In the genomic region with DNA sequence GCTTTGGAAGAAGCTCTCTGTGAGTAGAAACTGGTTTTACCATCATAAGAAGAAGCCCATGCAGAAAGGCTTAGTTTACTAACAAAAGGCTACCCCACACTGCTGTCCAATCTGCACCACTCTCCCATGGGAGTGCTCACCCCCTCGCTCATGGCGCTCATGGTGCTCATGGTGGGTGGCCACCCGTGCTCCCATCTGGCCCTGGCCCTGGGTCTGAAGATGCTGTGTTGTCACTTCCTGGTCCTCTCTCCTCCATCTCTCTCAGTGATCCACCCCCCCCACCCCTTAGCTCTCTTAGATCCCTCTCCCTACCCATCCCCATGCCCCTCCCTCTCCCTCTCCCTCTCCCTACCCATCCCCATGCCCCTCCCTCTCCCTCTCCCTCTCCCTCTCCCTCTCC, we compare ENCODE assay signal across 24 mouse cellular contexts. TPM values are rescaled to one million over a fixed set of nuclear protein-coding genes. Genes with fewer than 3 reads are reported as not detected.
DNase-seq lines count a peak whose midpoint lies in the region; ATAC-seq lines count a peak whose summit lies in the region.
"Had no signal": no experiment of that assay in that cellular context is flagged by ENCODE, and none has a peak within 500 bp of the region (broad histone marks: within the 10 kb centered on the region; RNA-seq: fewer than 3 reads in every experiment).

No protein-coding gene starts in this region.

- H3K4me3 ChIP-seq in limb, embryonic 11.5 days (ENCODE audit: low read depth, low read length), result no peak overlapping the region
- H3K4me3 ChIP-seq in limb, embryonic 10.5 days, result no peak overlapping the region
- H3K4me3 ChIP-seq: embryonic facial prominence, embryonic 10.5 days; embryonic facial prominence, embryonic 12.5 days; forebrain, embryonic 13.5 days; forebrain, embryonic 15.5 days had no signal

- no peaks in the 10 kb centered on the region for H3K4me1 ChIP-seq in limb, embryonic 11.5 days (ENCODE audit: control insufficient read depth, insufficient read depth, low read length)
- peaks cover 16% of the 10 kb centered on the region for H3K4me1 ChIP-seq in limb, embryonic 10.5 days
- H3K4me1 ChIP-seq: embryonic facial prominence, embryonic 12.5 days had no signal

- DNase-seq in heart, adult 11 months, result peak; percentile 76
- DNase-seq in heart, postnatal 10 days, result no peak
- peak; percentile 12 for DNase-seq in limb, embryonic 11.5 days (ENCODE audit: low spot score)
- DNase-seq in limb, embryonic 10.5 days (ENCODE audit: low spot score), result no peak
- DNase-seq in testis, postnatal 10 days (ENCODE audit: low spot score), result peak; percentile 30
- DNase-seq in testis, postnatal 14 days (ENCODE audit: low spot score), result no peak
- DNase-seq: adrenal gland, adult 8-10 months; adrenal gland, postnatal 14 days; adrenal gland, postnatal 36 days; B cell, adult 2 months; cerebellum, adult 11-12 months; cerebellum, adult 2 months; cerebellum, adult 9-10 months; cerebellum, postnatal 10 days; cerebellum, postnatal 25 days had no signal

- H3K9ac ChIP-seq in limb, embryonic 11.5 days (ENCODE audit: low read length), result no peak overlapping the region
- H3K9ac ChIP-seq: embryonic facial prominence, embryonic 12.5 days; forebrain, embryonic 13.5 days; forebrain, embryonic 15.5 days had no signal

- 95% methylated on average over 3 of the region's 3 CpGs for WGBS in limb, embryonic 11.5 days
- 99% methylated on average over 3 of the region's 3 CpGs for WGBS in limb, embryonic 10.5 days

- no peak for ATAC-seq in limb, embryonic 11.5 days (ENCODE audit: insufficient number of reproducible peaks, low FRiP score, low TSS enrichment, low read depth)
- ATAC-seq: activated CD4-positive, CD25-positive, alpha-beta regulatory T cell, adult 4 months; CD4-positive, CD25-positive, alpha-beta regulatory T cell, adult 4 months; forebrain, embryonic 13.5 days; forebrain, embryonic 15.5 days; Patski had no signal

- H3K27ac ChIP-seq in limb, embryonic 11.5 days (replicated peaks; ENCODE audit: low read depth, low read length), result no peak overlapping the region
- no peak overlapping the region for H3K27ac ChIP-seq in limb, embryonic 10.5 days
- H3K27ac ChIP-seq: embryonic facial prominence, embryonic 10.5 days; embryonic facial prominence, embryonic 12.5 days; forebrain, embryonic 13.5 days; forebrain, embryonic 15.5 days had no signal

- H3K27me3 ChIP-seq in limb, embryonic 11.5 days (ENCODE audit: control insufficient read depth, insufficient read depth, low read length), result no peaks in the 10 kb centered on the region
- peaks cover 7% of the 10 kb centered on the region; the same call in 1 of the 2 replicates for H3K27me3 ChIP-seq in limb, embryonic 10.5 days (ENCODE audit: low read depth, poor library complexity, severe bottlenecking)
- H3K27me3 ChIP-seq: embryonic facial prominence, embryonic 12.5 days; forebrain, embryonic 15.5 days had no signal

- no peak overlapping the region for H3K4me2 ChIP-seq in limb, embryonic 11.5 days (ENCODE audit: low read depth, severe bottlenecking)
- H3K4me2 ChIP-seq: embryonic facial prominence, embryonic 12.5 days; forebrain, embryonic 13.5 days; forebrain, embryonic 15.5 days had no signal

- intact Hi-C loops in heart, postnatal 10 days (cut with DNase I), result no loop called here

- H3K9me3 ChIP-seq in limb, embryonic 11.5 days (ENCODE audit: control insufficient read depth, low read length), result no peaks in the 10 kb centered on the region
- H3K9me3 ChIP-seq in limb, embryonic 10.5 days (replicated peaks), result no peaks in the 10 kb centered on the region
- H3K9me3 ChIP-seq: embryonic facial prominence, embryonic 10.5 days; embryonic facial prominence, embryonic 12.5 days; forebrain, embryonic 13.5 days; forebrain, embryonic 15.5 days; G1E had no signal

- H3K36me3 ChIP-seq in limb, embryonic 11.5 days (ENCODE audit: control insufficient read depth, insufficient read depth, low read length), result no peaks in the 10 kb centered on the region
- no peaks in the 10 kb centered on the region for H3K36me3 ChIP-seq in limb, embryonic 10.5 days
- H3K36me3 ChIP-seq: embryonic facial prominence, embryonic 10.5 days; embryonic facial prominence, embryonic 12.5 days; forebrain, embryonic 15.5 days; G1E had no signal

RNA-seq across cellular contexts. Expression of a gene that starts 57.2 kb away (rescaled TPM):
- 1 to 10 TPM; 3.7 to 5.5 TPM for total RNA-seq in heart, postnatal 10 days (2021)
- 43.8 and 47.0 TPM in 2 replicates for polyA plus RNA-seq in limb, embryonic 11.5 days (2014; fragmentation: Nextera tagmentation; extraction: Ambion mirVana)
- polyA plus RNA-seq in limb, embryonic 10.5 days (2016; fragmentation: Nextera tagmentation; extraction: Ambion mirVana), result 40.2 and 47.3 TPM in 2 replicates
- total RNA-seq: CH12.LX had no signal
- polyA plus RNA-seq: activated CD4-positive, CD25-positive, alpha-beta regulatory T cell, adult 4 months; CD4-positive, CD25-positive, alpha-beta regulatory T cell, adult 4 months; G1E had no signal

Comparison
In these comparisons a context has a peak if more than half of its experiments do, and no peak if none do; other contexts are left out.
1. DNase-seq: peak in heart, adult 11 months (single experiment), limb, embryonic 11.5 days (single experiment) and testis, postnatal 10 days (single experiment); none in heart, postnatal 10 days (0 of 2), limb, embryonic 10.5 days (single experiment) and testis, postnatal 14 days (single experiment).